Mouse (Mus musculus): Measurements from ENCODE around the gene Dhx34. TPM values are rescaled to one million over a fixed set of nuclear protein-coding genes. Genes with fewer than 3 reads are reported as not detected.

Gene Dhx34
- polyA plus RNA-seq, 1 experiment from 2014 or later = 22.3 TPM

DNA sequence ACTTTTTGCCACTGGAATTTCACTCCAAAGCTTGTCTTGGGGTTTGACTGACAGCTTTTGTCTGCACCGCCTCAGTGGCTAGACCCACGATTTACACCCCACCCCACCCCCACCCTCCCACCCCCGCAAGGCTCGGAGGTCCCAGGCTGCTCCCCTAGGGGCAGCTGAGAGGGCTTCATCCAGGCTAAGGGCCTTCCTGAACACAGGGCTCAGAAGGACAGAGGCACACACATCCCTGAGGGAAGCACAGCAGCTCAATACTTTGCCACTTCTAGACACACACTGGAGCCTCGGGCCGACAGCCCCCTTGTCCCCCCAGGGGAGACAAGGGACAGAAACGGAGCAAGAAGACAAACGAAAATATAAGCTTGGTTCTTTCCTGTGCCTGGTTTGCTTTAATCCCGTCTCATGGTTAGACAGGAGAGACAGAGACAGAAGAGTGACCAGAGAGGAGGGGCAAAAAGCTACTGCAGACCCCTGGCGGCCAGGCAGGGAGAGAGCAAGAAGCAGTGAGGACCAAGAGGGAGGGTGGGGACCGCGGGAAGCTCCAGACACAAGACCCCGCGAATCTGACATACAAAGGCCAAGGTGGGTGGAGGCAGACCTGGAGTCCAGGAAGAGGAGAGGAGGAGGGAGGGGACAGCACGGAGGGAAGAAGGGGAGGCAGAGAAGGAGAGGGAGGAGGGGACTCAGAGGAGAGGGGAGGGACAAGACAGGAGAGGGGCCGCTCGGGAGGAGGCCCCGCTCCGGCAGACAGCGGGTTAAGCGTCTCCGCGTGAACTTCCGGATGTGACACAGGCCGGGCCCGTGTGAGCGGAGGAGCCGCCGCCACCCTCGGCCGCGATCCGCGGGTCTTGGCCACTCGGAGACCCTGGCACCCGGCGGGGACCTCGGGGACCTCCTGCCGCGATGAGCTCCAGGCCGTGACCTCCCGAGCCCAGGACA, 47.0 kb downstream of the Dhx34 start, which contains the start of gene Meis3:
Meis3 (plus strand) TSS at position 494 of the 945 bp plus-strand sequence.
- peaks cover 65% of the 10 kb centered on the region for H3K4me1 ChIP-seq (replicated peaks)
- no peaks in the 10 kb centered on the region for H3K27me3 ChIP-seq (ENCODE audit: insufficient read depth, poor library complexity, severe bottlenecking)
- peak; percentile 82 for DNase-seq (ENCODE audit: low spot score)
- WGBS = under 1% methylated on average over 42 of the region's 42 CpGs
- peak within 1 kb of the TSS; percentile 93 for H3K27ac ChIP-seq
- peaks cover 34% of the 10 kb centered on the region for H3K36me3 ChIP-seq
- 0 out of 2 replicates have a peak, but pooled peaks cover 4% of the 10 kb centered on the region for H3K9me3 ChIP-seq
- H3K4me3 ChIP-seq = peak within 1 kb of the TSS; percentile 79

DNA sequence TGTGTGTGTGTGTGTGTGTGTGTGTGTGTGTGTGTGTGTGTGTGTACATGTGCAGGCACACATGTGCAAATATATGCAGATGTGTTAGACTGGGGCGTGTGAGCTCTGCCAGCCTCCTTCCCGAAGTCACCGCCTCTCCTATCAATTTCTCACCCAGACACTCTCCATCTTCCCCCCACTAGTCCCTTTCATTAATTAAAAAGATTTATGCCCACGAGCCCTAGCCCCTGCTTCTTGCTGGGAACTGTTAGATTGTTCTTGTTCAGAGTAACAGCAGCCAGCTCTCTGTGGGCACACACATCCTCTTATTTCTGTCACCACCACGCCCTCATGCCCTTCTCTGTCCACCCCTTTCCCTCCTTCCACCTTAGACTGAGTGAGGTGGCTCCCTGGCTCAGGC, 48.7 kb downstream of the Dhx34 start:
- Histone ChIP-seq H3K4me1 (replicated peaks) (peaks cover 65% of the 10 kb centered on the region), H3K9me3 (peaks cover 8% of the 10 kb centered on the region; the same call in 1 of the 2 replicates), H3K36me3 (peaks cover 22% of the 10 kb centered on the region), H3K27ac (peak overlapping the region; percentile 93), H3K27me3 (ENCODE audit: insufficient read depth, poor library complexity, severe bottlenecking) (no peaks in the 10 kb centered on the region), H3K4me3 (peak overlapping the region; percentile 79)
- 52% methylated on average over 5 of the region's 5 CpGs for WGBS
- no peak for DNase-seq (ENCODE audit: low spot score)

DNA sequence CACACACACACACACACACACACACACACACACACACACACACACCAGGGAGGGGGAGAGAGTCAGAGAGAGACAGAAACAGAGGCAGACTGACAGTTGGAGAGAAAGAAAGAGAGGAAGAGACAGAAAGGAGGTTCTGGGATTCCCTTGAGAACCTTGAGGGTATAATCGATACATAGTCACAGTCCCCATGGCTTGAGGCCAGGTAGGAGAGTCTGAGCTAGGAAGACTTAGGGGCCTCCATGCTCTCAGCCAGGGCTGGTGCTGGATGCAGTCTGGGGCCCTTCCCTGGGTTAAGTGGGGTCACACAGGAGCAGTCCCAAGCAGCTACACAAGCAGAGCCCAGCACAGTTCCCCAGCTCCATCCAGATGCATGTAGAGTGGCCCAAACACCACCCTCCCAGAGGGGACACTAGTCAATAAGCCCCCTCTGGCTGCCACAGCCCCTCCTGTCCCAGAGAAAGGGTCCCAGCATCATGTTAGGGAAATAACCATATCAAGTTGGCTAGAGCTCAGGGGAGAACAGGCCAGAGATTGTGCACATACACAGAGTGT, 49.2 kb downstream of the Dhx34 start:
- H3K4me3 ChIP-seq = peak overlapping the region; percentile 79; the same call in 1 of the 2 replicates
- no peaks in the 10 kb centered on the region for H3K27me3 ChIP-seq (ENCODE audit: insufficient read depth, poor library complexity, severe bottlenecking)
- H3K9me3 ChIP-seq = peaks cover 13% of the 10 kb centered on the region; the same call in 1 of the 2 replicates
- peaks cover 17% of the 10 kb centered on the region for H3K36me3 ChIP-seq
- H3K27ac ChIP-seq = peak overlapping the region; percentile 93
- H3K4me1 ChIP-seq (replicated peaks) = peaks cover 63% of the 10 kb centered on the region
- 28% methylated on average over 1 of the region's 1 CpGs for WGBS
- no peak for DNase-seq (ENCODE audit: low spot score)

DNA sequence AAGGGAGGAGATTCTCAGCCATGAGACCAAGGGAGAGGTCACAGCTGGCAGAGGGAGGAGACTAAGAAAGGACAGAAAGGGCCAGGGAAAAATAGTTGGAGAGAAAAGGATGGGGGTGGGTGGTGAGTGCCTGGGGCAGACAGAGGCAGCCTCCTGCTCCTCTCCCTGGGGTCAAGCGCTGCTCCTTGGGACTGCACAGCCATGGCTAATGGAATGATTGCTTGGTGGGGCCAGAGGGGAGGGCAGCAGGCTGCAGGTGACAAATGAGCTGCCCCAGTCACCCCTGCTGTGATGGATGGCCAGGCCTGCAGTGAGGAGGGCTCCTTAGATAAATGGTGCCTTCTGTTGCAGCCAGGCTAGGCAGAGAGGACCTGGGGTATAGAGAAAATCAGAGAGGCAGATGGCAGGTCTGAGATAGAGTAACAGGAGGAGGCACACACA, 49.7 kb downstream of the Dhx34 start:
- no peaks in the 10 kb centered on the region for H3K27me3 ChIP-seq (ENCODE audit: insufficient read depth, poor library complexity, severe bottlenecking)
- peak; percentile 82 for DNase-seq (ENCODE audit: low spot score)
- peaks cover 58% of the 10 kb centered on the region for H3K4me1 ChIP-seq (replicated peaks)
- peak overlapping the region; percentile 93 for H3K27ac ChIP-seq
- peaks cover 17% of the 10 kb centered on the region; the same call in 1 of the 2 replicates for H3K9me3 ChIP-seq
- peaks cover 12% of the 10 kb centered on the region for H3K36me3 ChIP-seq
- H3K4me3 ChIP-seq = peak overlapping the region; percentile 22; the same call in 1 of the 2 replicates
- 0% methylated on average over 1 of the region's 1 CpGs for WGBS

DNA sequence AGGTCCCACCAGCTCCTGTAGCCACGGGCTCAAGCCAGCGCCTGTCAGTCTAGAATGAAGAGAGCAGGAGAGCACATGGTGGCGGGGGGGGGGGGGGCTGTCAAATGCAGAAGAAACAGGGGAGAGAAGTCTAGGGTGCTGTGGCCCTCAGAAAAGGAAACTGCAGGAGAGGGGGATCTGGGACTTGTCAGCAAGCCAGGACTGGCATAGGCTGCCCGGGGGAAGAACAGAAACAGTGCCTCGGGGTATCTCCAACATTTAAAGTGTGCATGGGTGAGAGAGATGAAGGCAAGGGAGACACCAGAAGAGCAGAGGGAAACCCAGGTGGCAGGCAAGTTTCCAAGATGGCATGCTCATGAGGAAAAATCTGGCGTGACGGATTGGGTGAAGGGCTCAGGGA, 59.8 kb downstream of the Dhx34 start:
- peaks cover 31% of the 10 kb centered on the region for H3K27me3 ChIP-seq (ENCODE audit: insufficient read depth, poor library complexity, severe bottlenecking)
- peaks cover 15% of the 10 kb centered on the region for H3K4me1 ChIP-seq (replicated peaks)
- H3K4me3 ChIP-seq = no peak overlapping the region
- H3K36me3 ChIP-seq = 0 out of 2 replicates have a peak, but pooled peaks cover 3% of the 10 kb centered on the region
- WGBS = 84% methylated on average over 7 of the region's 7 CpGs
- DNase-seq (ENCODE audit: low spot score) = no peak
- H3K27ac ChIP-seq = no peak overlapping the region
- 0 out of 2 replicates have a peak, but pooled peaks cover 4% of the 10 kb centered on the region for H3K9me3 ChIP-seq

DNA sequence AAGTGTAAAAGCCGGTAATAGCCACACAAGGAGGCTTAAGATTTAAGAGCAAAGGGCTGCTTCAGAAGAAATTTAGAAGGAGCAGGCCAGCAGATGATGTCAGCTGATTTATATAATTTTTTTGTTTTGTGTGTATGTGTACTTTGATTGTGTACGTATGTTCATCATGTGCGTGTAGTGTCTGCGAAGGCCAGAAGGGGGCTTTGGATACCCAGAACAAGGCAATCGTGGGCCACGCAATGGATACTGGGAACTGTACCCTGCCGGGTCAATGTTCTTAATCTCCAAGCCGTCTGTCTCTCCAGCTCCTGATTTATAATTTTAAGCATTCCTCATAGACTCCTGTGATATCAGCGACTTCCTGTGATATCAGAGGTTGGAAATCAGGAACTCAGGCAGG, 60.5 kb downstream of the Dhx34 start:
- WGBS = 92% methylated on average over 9 of the region's 9 CpGs
- no peak for DNase-seq (ENCODE audit: low spot score)
- Histone ChIP-seq H3K27me3 (ENCODE audit: insufficient read depth, poor library complexity, severe bottlenecking) (peaks cover 33% of the 10 kb centered on the region), H3K4me3 (no peak overlapping the region), H3K9me3 (0 out of 2 replicates have a peak, but pooled peaks cover 4% of the 10 kb centered on the region), H3K27ac (no peak overlapping the region), H3K36me3 (0 out of 2 replicates have a peak, but pooled peaks cover 5% of the 10 kb centered on the region), H3K4me1 (replicated peaks) (peaks cover 15% of the 10 kb centered on the region)

DNA sequence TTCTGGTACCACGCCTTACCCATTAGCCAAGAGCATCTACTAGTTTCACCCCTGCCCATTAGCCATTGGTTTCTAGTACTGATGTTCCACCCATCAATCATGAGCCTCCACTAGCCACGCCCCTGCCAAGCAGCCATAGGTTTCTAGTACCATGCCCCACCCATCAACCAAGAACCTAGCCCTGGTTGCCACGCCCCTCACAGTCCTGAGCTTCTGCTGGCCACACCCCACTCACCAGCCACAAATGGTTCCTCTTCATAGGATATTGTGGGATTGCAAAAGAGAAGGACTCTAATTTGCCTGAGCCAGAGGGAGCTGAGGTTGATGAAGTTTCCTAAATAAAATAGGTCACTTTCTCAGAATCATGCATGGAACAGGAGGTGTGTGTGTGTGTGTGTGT, 61.1 kb downstream of the Dhx34 start:
- H3K4me3 ChIP-seq = no peak overlapping the region
- no peak for DNase-seq (ENCODE audit: low spot score)
- 0 out of 2 replicates have a peak, but pooled peaks cover 4% of the 10 kb centered on the region for H3K9me3 ChIP-seq
- no peak overlapping the region for H3K27ac ChIP-seq
- 69% methylated on average over 3 of the region's 3 CpGs for WGBS
- H3K27me3 ChIP-seq (ENCODE audit: insufficient read depth, poor library complexity, severe bottlenecking) = peaks cover 33% of the 10 kb centered on the region
- H3K4me1 ChIP-seq (replicated peaks) = peaks cover 15% of the 10 kb centered on the region
- 0 out of 2 replicates have a peak, but pooled peaks cover 5% of the 10 kb centered on the region for H3K36me3 ChIP-seq

DNA sequence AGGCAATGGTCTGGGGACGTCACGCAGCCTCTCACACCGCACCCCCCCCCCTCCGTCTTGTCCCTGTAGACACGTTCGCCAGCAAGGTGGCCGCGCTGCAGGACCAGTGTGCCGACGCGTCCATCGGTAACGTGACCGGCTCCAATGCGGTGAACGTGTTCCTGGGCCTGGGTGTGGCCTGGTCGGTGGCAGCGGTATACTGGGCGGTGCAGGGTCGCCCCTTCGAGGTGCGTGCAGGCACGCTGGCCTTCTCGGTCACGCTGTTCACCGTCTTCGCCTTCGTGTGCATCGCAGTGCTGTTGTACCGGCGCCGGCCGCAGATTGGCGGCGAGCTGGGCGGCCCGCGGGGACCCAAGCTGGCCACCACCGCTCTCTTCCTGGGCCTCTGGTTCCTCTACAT, 63.1 kb downstream of the Dhx34 start:
- Histone ChIP-seq H3K4me1 (replicated peaks) (peaks cover 15% of the 10 kb centered on the region), H3K4me3 (peak overlapping the region; percentile 38), H3K9me3 (0 out of 2 replicates have a peak, but pooled peaks cover 1% of the 10 kb centered on the region), H3K27me3 (ENCODE audit: insufficient read depth, poor library complexity, severe bottlenecking) (peaks cover 33% of the 10 kb centered on the region), H3K27ac (peak overlapping the region; percentile 42), H3K36me3 (0 out of 2 replicates have a peak, but pooled peaks cover 5% of the 10 kb centered on the region)
- DNase-seq (ENCODE audit: low spot score) = peak; percentile 24
- 13% methylated on average over 39 of the region's 39 CpGs for WGBS

DNA sequence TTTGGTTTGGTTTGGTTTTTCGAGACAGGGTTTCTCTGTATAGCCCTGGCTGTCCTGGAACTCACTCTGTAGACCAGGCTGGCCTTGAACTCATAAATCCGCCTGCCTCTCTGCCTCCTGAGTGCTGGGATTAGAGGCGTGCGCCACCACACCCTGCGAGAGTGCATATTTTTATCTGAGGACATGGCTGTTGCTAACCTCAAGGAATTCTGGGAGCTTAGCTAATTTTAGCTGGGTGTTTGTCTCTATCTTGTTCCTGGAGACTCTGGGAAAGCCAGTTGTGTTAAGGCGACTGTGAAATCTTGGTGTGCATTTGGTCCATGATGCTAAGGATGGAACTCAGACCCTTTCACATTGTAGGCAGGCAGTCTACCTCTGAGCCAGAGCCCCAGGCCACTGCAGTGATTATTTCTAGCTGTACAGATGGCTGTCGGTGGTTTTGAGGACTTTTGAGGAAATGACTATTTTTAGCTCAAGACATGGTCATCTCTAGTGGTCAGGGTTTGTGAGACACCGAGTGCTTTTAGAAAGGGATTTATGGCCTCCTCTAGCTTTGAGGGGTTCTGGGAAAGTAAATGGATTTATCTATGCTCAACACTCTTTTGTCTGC, 65.6 kb downstream of the Dhx34 start:
- peaks cover 15% of the 10 kb centered on the region for H3K4me1 ChIP-seq (replicated peaks)
- DNase-seq (ENCODE audit: low spot score) = no peak
- H3K36me3 ChIP-seq = 0 out of 2 replicates have a peak, but pooled peaks cover 5% of the 10 kb centered on the region
- H3K4me3 ChIP-seq = no peak overlapping the region
- H3K27me3 ChIP-seq (ENCODE audit: insufficient read depth, poor library complexity, severe bottlenecking) = peaks cover 33% of the 10 kb centered on the region
- WGBS = 84% methylated on average over 8 of the region's 8 CpGs
- H3K9me3 ChIP-seq = no peaks in the 10 kb centered on the region
- H3K27ac ChIP-seq = no peak overlapping the region

DNA sequence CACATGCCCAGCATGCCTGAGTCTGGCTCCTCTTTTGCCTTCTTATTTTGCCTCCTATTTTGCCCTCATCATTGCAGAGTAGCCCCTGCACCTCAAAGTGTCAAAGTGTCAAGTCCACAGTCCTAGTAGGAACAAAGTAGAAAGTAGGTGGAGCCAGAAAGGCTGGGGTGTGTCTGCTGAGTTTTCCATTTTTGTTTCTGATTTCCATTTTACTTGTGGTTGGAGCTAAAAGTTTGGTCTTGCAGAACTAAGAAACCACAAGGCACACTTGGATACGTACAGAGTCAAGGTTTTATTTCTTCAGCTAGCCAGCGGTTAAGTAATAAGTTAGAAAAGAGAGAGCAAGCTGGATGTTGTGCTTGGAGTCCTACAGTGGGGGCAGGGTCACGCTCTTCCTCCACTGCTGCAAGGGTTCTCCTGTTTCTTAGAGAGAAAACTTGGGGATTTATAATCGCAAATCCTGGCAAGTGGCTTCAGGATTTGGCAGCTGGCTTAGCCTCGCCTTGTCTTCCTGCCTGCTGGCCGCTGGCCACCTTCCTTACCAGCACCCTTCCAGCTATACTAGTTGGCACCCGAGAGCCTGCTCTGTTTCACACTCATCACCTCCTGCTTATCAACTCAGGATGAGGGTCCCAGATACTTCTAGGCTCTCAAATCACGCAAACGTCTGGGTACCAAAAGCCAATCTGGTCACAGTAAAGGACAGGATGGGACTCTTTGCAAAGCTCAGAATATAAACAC, 66.5 kb downstream of the Dhx34 start:
- Histone ChIP-seq H3K27ac (no peak overlapping the region), H3K4me3 (no peak overlapping the region), H3K4me1 (replicated peaks) (peaks cover 15% of the 10 kb centered on the region), H3K27me3 (ENCODE audit: insufficient read depth, poor library complexity, severe bottlenecking) (peaks cover 33% of the 10 kb centered on the region), H3K36me3 (0 out of 2 replicates have a peak, but pooled peaks cover 5% of the 10 kb centered on the region), H3K9me3 (no peaks in the 10 kb centered on the region)
- 77% methylated on average over 9 of the region's 9 CpGs for WGBS
- DNase-seq (ENCODE audit: low spot score) = no peak

DNA sequence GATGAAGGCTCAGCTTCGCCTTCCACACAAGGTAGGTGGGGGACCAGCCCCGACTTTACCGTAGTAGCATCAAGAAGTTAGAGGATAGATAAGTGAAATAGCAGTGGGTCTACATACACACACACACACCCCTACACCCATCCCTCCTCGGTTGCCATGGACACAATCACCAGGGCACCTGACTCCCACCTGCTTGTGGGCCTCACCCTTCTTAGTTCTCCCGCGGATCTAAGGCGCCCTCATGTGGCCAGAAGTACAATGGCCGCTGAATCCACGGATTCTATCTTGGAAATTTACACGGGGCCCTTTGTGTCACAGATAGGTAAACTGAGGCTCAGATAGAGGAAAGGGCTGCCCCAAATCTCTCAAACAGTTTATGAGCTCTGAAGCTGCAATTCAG, 68.3 kb downstream of the Dhx34 start:
- H3K9me3 ChIP-seq = no peaks in the 10 kb centered on the region
- H3K4me1 ChIP-seq (replicated peaks) = peaks cover 1% of the 10 kb centered on the region
- H3K27me3 ChIP-seq (ENCODE audit: insufficient read depth, poor library complexity, severe bottlenecking) = peaks cover 18% of the 10 kb centered on the region
- DNase-seq (ENCODE audit: low spot score) = peak; percentile 60
- no peak overlapping the region for H3K27ac ChIP-seq
- H3K36me3 ChIP-seq = 0 out of 2 replicates have a peak, but pooled peaks cover 5% of the 10 kb centered on the region
- no peak overlapping the region for H3K4me3 ChIP-seq
- WGBS = 19% methylated on average over 10 of the region's 10 CpGs
